Mouse (Mus musculus): Measurements from ENCODE around the gene Hagh. TPM values are rescaled to one million over a fixed set of nuclear protein-coding genes. Genes with fewer than 3 reads are reported as not detected.

Gene Hagh
- polyA plus RNA-seq, 1 experiment from 2014 or later = 117 TPM

DNA sequence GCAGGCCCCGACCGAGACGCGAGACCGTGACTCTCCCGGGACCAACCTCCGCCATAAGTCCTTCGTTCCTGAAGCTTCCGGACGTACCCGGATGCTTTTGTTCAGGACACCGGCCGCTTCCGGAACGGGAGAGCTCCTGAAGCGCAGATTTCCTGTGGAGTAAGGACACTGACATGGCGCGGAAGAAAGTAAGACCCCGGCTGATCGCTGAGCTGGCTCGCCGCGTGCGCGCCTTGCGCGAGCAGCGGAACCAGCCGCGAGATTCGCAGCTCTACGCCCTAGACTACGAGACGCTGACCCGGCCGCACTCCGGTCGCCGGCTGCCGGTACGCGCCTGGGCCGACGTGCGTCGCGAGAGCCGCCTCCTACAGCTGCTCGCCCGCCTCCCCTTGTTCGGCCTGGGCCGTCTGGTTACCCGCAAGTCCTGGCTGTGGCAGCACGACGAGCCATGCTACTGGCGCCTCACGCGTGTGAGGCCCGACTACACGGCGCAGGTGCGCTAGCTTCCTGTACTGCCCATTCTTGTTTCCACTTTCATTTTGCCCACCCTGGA, 55.1 kb downstream of the Hagh start, which contains the start of the genes Eme2 and Mrps34:
Gene Eme2, minus strand, starts transcription at position 93 of the 553 bp plus-strand sequence.
Gene Mrps34, plus strand, starts transcription at position 122 of the 553 bp plus-strand sequence.
- peak; percentile 44 for ATAC-seq (ENCODE audit: insufficient read depth)

DNA sequence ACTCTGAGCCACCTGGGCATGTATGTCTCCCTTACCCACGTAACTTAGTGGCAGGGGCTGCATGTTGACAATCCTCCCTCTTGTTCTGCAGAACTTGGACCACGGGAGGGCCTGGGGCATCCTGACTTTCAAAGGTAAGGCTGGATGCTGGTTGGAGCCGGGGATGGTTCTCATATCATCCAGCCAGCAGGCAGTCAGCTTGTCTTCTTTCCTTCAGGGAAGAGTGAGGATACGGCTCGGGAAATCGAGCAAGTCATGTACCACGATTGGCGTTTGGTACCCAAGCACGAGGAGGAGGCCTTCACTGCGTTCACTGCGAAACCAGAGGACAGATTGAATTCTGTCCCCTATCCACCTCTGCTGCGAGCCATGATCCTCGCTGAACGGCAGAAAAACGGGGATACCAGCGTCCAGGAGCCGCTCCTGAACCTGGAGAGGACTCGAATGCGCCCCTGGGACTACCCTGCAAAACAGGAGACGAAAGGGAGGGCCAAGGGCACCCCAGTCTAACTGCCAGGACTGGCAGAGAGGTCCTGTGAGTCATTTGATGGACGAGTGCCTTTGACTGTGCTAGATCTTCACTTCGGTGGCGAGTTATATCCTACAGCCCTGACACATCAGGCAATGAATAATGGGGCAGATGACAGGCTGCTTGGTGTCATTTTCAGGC, 55.8 kb downstream of the Hagh start:
- peaks cover 63% of the 10 kb centered on the region for H3K4me1 ChIP-seq (replicated peaks)
- H3K36me3 ChIP-seq (replicated peaks) = peaks cover 75% of the 10 kb centered on the region
- H3K4me3 ChIP-seq (replicated peaks) = peak overlapping the region; percentile 95
- WGBS (ENCODE audit: insufficient replicate concordance) = 5% methylated on average over 23 of the region's 23 CpGs
- H3K27me3 ChIP-seq = no peaks in the 10 kb centered on the region
- no peak for ATAC-seq (ENCODE audit: insufficient read depth)
- H3K27ac ChIP-seq (replicated peaks) = peak overlapping the region; percentile 89
- H3K9ac ChIP-seq = peak overlapping the region; percentile 92
- H3K4me2 ChIP-seq = peak overlapping the region; percentile 87
- H3K9me3 ChIP-seq (replicated peaks) = no peaks in the 10 kb centered on the region

More for the DNA sequence above, 55.1 kb downstream of the Hagh start, which contains the start of the genes Eme2 and Mrps34:
- Histone ChIP-seq H3K4me3 (replicated peaks) (peak within 1 kb of the TSS; percentile 95), H3K27me3 (no peaks in the 10 kb centered on the region), H3K9ac (peak within 1 kb of the TSS; percentile 92), H3K4me2 (peak within 1 kb of the TSS; percentile 87), H3K36me3 (replicated peaks) (peaks cover 75% of the 10 kb centered on the region), H3K27ac (replicated peaks) (peak within 1 kb of the TSS; percentile 89), H3K9me3 (replicated peaks) (no peaks in the 10 kb centered on the region), H3K4me1 (replicated peaks) (peaks cover 61% of the 10 kb centered on the region)
- WGBS (ENCODE audit: insufficient replicate concordance) = under 1% methylated on average over 62 of the region's 62 CpGs

DNA sequence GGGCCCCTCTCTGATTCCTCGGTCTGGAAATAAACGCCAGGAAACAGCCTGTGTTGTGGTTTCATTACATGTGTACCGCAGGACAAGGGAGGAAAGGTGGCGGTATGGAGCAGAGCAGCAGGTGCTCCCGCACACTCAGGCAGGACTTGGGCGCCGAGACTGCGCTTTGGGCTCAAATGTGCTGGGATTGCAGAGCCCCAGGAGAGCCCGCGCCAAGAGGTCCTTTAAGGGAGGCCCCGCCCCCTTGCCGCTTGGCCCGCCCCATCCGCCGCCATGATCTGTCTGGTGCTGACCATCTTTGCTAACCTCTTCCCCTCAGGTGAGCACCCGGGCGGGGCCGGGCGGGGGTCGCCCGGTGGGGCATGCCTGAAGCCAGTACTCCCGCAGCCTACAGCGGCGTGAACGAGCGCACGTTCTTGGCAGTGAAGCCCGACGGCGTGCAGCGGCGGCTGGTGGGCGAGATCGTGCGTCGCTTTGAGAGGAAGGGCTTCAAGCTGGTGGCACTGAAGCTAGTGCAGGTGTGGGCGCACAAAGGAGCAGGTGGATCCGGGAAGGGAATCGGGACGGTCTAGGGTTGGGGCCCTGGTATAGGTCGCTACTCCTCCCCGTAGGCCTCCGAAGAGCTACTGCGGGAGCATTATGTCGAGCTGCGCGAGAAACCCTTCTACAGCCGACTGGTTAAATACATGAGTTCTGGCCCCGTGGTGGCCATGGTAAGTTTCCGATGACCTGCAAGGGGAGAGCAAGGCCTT, 56.5 kb downstream of the Hagh start, which contains the start of gene Nme3:
Gene Nme3, plus strand, starts transcription at position 260 of the 752 bp plus-strand sequence.
- Histone ChIP-seq H3K27ac (replicated peaks) (peak within 1 kb of the TSS; percentile 89), H3K9ac (peak within 1 kb of the TSS; percentile 92), H3K36me3 (replicated peaks) (peaks cover 75% of the 10 kb centered on the region), H3K27me3 (no peaks in the 10 kb centered on the region), H3K4me2 (peak within 1 kb of the TSS; percentile 87), H3K9me3 (replicated peaks) (no peaks in the 10 kb centered on the region), H3K4me3 (replicated peaks) (peak within 1 kb of the TSS; percentile 95), H3K4me1 (replicated peaks) (peaks cover 63% of the 10 kb centered on the region)
- peak; percentile 73 for ATAC-seq (ENCODE audit: insufficient read depth)
- WGBS (ENCODE audit: insufficient replicate concordance) = 1% methylated on average over 50 of the region's 50 CpGs

DNA sequence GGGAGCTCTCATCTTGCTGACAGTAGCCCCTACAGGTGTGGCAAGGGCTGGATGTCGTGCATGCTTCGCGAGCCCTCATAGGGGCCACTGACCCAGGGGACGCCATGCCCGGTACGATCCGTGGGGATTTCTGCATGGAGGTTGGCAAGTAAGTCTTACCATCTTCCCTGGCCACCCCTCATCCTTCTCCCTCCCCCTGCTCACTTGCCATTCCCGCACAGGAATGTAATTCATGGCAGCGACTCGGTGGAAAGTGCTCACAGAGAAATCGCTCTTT, 57.0 kb downstream of the Hagh start:
- Histone ChIP-seq H3K27me3 (no peaks in the 10 kb centered on the region), H3K27ac (replicated peaks) (peak overlapping the region; percentile 89), H3K4me2 (peak overlapping the region; percentile 87), H3K36me3 (replicated peaks) (peaks cover 75% of the 10 kb centered on the region), H3K4me1 (replicated peaks) (peaks cover 68% of the 10 kb centered on the region), H3K4me3 (replicated peaks) (peak overlapping the region; percentile 95), H3K9ac (peak overlapping the region; percentile 92), H3K9me3 (replicated peaks) (no peaks in the 10 kb centered on the region)
- ATAC-seq (ENCODE audit: insufficient read depth) = no peak
- WGBS (ENCODE audit: insufficient replicate concordance) = 47% methylated on average over 11 of the region's 11 CpGs

DNA sequence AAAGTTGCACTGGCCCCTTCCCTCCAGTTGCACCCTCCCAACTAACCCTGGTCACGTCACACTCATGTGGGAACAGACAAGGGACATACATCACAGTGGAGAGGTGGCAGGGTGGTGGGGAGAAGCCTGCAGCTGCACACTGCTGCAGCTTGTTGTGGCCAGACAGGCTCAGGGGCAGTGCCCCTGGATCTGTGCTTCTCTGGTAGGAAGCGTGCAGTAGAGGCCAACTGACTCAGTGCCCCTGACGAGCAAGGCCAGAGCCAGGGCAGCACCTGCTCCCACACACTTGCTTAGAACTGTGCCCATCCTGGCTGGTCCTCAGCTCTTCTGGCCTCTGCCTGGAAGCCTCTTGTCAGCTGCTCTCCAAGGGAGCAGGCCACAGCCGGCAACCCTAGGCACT, 57.7 kb downstream of the Hagh start:
- WGBS (ENCODE audit: insufficient replicate concordance) = 80% methylated on average over 4 of the region's 4 CpGs
- no peaks in the 10 kb centered on the region for H3K9me3 ChIP-seq (replicated peaks)
- H3K9ac ChIP-seq = peak overlapping the region; percentile 92; the same call in 1 of the 2 replicates
- no peak for ATAC-seq (ENCODE audit: insufficient read depth)
- peak overlapping the region; percentile 95 for H3K4me3 ChIP-seq (replicated peaks)
- H3K4me1 ChIP-seq (replicated peaks) = peaks cover 75% of the 10 kb centered on the region
- H3K27ac ChIP-seq (replicated peaks) = peak overlapping the region; percentile 89
- H3K27me3 ChIP-seq = no peaks in the 10 kb centered on the region
- H3K36me3 ChIP-seq (replicated peaks) = peaks cover 75% of the 10 kb centered on the region
- peak overlapping the region; percentile 87 for H3K4me2 ChIP-seq

DNA sequence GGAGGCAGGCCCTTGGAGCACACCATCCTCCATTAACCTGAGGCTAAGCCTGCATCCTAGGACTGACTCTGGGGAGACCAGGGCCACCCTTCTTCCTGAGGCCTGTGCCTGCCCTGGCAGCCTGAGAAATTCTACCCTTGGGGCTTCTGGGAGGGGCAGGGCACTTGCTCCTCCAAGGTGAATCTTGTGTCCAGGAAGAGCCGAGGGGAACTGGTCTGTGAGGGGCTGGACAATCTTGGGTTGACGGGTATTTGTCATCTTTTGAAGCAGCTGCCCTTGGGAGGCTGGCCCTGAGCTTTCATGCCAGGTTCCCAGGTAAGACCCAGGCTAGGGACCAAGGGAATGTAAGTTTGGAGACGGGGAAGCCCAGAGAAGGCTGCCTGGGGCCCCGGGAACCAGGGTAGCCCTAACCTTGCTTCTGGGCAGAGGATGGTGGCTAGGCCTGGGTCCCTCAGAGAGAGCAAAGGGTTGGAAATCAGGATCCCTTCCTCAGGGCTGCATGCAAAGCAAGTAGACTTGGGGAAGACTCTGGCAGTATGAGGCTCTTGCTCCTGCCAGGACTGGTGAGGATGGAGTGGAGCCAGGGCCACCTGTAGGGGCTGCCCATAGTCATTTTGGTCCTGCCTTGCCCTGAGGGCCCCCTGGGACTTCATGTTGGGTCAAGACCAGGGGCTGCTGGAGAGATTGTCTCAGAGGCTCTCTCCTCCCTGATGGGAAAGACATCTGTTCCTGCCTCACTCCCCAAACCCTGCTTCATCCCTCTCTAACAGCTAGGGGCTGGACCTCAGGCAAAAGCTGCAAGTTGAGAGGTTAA, 58.3 kb downstream of the Hagh start:
- 75% methylated on average over 4 of the region's 4 CpGs for WGBS (ENCODE audit: insufficient replicate concordance)
- H3K27ac ChIP-seq (replicated peaks) = peak overlapping the region; percentile 89
- peaks cover 76% of the 10 kb centered on the region for H3K4me1 ChIP-seq (replicated peaks)
- H3K4me3 ChIP-seq (replicated peaks) = peak overlapping the region; percentile 95
- 0 out of 2 replicates have a peak overlapping the region, but pooled peaks have one; percentile 9 for H3K9ac ChIP-seq
- H3K27me3 ChIP-seq = no peaks in the 10 kb centered on the region
- ATAC-seq (ENCODE audit: insufficient read depth) = no peak
- H3K9me3 ChIP-seq (replicated peaks) = no peaks in the 10 kb centered on the region
- peaks cover 75% of the 10 kb centered on the region for H3K36me3 ChIP-seq (replicated peaks)
- H3K4me2 ChIP-seq = peak overlapping the region; percentile 87

DNA sequence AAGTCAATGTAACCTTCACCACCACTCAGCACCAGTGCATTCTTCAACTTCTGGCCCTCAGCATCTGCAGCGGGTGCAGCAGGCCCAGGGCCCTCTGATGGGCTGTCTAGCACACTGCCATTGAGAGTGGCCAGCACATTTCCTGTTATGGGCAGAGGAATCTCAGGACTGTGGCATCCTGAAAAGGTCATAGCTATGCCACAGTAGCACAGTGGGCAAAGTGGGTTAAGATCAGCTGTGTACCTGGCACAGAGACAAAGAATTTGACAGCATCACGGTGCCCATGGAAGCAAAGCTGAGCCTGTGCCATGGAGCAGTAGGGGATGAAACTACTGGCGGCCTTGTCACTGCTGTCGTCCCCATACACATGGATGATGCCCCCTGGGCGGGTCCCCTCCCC, 59.2 kb downstream of the Hagh start:
- H3K4me3 ChIP-seq (replicated peaks) = no peak overlapping the region
- H3K9ac ChIP-seq = no peak overlapping the region
- H3K36me3 ChIP-seq (replicated peaks) = peaks cover 77% of the 10 kb centered on the region
- peaks cover 76% of the 10 kb centered on the region for H3K4me1 ChIP-seq (replicated peaks)
- ATAC-seq (ENCODE audit: insufficient read depth) = no peak
- WGBS (ENCODE audit: insufficient replicate concordance) = 80% methylated on average over 5 of the region's 5 CpGs
- no peak overlapping the region for H3K4me2 ChIP-seq
- no peaks in the 10 kb centered on the region for H3K9me3 ChIP-seq (replicated peaks)
- H3K27me3 ChIP-seq = no peaks in the 10 kb centered on the region
- peak overlapping the region; percentile 38; the same call in 1 of the 2 replicates for H3K27ac ChIP-seq (replicated peaks)

DNA sequence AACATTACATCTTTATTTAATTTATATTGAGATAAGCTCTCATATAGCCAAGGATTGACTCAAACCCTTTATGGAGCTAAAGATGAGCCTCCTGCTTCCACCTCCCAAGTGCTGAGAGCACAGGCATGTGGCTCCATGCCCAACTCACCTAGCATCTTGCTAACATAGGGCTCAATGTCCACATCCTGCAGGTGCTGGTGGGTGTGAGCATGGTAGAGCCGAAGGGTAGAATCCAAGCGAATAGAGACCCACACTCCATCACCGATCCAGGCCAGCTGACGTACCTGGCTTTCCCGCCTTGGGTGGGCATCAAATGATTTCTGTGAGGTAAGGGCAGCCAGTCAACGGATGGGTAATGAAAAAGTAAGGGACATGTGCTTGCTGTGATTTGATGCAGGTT, 60.1 kb downstream of the Hagh start:
- H3K27me3 ChIP-seq = no peaks in the 10 kb centered on the region
- no peak overlapping the region for H3K4me2 ChIP-seq
- WGBS (ENCODE audit: insufficient replicate concordance) = 89% methylated on average over 6 of the region's 6 CpGs
- H3K9ac ChIP-seq = no peak overlapping the region
- H3K27ac ChIP-seq (replicated peaks) = no peak overlapping the region
- H3K4me3 ChIP-seq (replicated peaks) = no peak overlapping the region
- peaks cover 86% of the 10 kb centered on the region for H3K36me3 ChIP-seq (replicated peaks)
- no peak for ATAC-seq (ENCODE audit: insufficient read depth)
- H3K9me3 ChIP-seq (replicated peaks) = no peaks in the 10 kb centered on the region
- H3K4me1 ChIP-seq (replicated peaks) = peaks cover 77% of the 10 kb centered on the region

DNA sequence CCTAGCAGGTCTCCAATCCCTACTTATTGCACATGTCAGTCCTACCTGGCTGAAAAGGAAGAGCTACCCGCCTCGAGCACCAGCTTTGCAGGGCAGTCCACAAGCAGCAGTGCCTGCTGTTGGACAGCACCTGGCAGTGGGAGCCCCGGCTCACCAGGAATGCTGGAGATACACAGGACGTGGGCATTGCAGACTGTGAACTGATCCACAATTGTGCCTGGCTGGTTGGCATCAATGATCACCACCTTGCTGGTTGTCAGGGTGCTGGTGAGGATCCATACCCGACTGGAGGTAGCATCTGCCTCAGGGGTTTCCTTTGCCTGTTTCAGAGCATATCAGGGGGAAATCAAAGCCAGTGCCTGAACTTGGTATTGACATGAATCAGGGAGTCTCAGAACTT, 62.2 kb downstream of the Hagh start:
- peak overlapping the region; percentile 40 for H3K9ac ChIP-seq
- H3K9me3 ChIP-seq (replicated peaks) = no peaks in the 10 kb centered on the region
- H3K4me3 ChIP-seq (replicated peaks) = peak overlapping the region; percentile 21; the same call in 1 of the 2 replicates
- H3K36me3 ChIP-seq (replicated peaks) = peaks cover 100% of the 10 kb centered on the region
- peak overlapping the region; percentile 69 for H3K4me2 ChIP-seq
- peaks cover 61% of the 10 kb centered on the region for H3K4me1 ChIP-seq (replicated peaks)
- H3K27ac ChIP-seq (replicated peaks) = peak overlapping the region; percentile 98
- no peak for ATAC-seq (ENCODE audit: insufficient read depth)
- WGBS (ENCODE audit: insufficient replicate concordance) = 82% methylated on average over 5 of the region's 5 CpGs
- H3K27me3 ChIP-seq = no peaks in the 10 kb centered on the region

DNA sequence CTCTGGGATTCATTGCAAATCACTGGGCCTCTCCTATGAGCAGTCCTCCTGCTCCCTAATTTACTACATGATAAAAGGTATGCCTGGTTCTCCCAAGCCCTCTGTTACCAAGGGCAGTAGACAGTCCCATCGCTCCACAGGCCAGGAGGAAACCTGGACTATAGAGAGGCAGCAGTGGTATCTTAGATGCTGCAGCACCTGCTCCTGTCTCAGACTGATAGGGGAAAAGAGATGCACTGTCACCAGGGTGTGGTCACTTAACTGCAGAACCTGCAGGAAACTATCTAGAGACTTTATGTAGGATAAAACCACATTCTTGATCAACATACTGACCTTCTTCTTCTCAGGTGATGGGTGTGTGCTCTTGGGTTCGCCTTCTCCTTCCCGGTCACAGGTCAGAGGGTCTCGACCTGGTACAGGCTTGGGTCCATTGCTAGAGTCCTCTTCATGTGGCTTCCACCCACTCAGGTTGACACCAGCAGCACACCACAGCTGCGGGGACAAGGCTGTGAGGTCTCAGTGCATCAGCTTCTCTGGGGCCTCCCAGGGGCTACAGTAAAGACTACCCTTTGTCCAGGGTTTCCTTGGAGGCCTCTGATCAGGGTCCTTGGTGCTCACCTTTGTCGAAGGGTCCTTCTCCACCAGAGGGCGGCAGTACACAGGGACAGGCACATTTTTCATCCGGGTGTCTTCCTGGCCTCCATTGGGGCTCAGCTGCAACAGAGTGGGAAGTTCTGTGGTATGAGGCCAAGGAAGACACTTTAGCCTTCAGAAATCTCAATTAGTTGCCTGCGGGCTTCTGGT, 62.9 kb downstream of the Hagh start:
- H3K9me3 ChIP-seq (replicated peaks) = no peaks in the 10 kb centered on the region
- H3K27ac ChIP-seq (replicated peaks) = peak overlapping the region; percentile 98
- H3K27me3 ChIP-seq = no peaks in the 10 kb centered on the region
- peaks cover 100% of the 10 kb centered on the region for H3K36me3 ChIP-seq (replicated peaks)
- H3K4me3 ChIP-seq (replicated peaks) = peak overlapping the region; percentile 32
- peaks cover 53% of the 10 kb centered on the region for H3K4me1 ChIP-seq (replicated peaks)
- ATAC-seq (ENCODE audit: insufficient read depth) = peak; percentile 99
- peak overlapping the region; percentile 69 for H3K4me2 ChIP-seq
- peak overlapping the region; percentile 45 for H3K9ac ChIP-seq
- WGBS (ENCODE audit: insufficient replicate concordance) = 30% methylated on average over 9 of the region's 9 CpGs
